Mouse (Mus musculus) right cerebral cortex, adult 18-20 months (tissue): ENCODE measurements at regions not wholly inside any gene's neighbourhood (a gene's known extent, or its start where the extent isn't known, plus 50 kb on each side); places are given as distances from the start of the nearest gene placed in this dataset.

Experiments used
- DNase-seq: peaks from one replicate; pipeline ENCODE4 v3.0.0; 2022; ENCODE audit warnings: mixed read lengths

- DNase-seq = no peak
Observed at GRCm38 (mm10) chr12:27471557-27471956, 129.2 kb upstream of the Sox11 start.

DNA sequence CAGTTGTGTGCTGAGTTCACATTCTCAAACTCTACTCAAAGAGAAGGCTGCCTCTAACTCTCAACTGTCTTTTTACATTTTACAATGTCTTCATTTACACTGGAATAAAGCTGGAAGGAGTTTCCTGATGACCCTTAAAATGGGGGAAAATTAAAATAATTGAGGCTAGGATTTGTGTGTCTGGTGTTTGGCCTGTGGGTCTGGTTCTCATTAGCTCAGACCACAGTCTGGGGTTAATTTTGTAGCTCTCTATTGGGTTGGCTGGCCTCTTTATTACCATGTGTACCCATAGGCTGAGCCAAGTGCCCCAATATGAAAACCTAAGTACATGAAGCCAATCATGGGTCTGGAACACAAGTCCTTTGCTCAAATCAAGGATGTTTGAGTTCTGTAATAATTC, 128.0 kb upstream of the Sox11 start:
- DNase-seq = no peak

GRCm38 (mm10) chr12:27468782-27469181, 126.4 kb upstream of the Sox11 start:
- DNase-seq = no peak

DNA sequence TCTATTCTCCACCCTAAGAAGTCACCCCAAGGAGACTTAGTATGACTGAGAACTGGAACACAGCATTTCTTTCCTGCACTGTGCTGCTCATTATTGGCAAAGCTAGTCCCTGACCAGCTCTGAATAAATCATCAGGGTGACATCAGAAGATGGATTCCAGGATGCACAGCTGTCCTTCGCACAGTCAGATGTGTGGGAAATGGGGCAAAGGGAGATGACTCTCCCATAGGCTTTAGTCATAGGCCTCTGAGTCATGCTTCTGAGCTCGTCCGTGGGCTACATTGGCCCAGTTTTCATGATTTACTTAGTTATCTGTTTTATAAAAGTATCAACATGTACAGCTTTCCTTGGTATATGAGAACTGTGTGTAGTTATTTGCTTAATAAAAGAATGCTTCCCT, 125.8 kb upstream of the Sox11 start:
- peak; percentile 29 for DNase-seq

GRCm38 (mm10) chr12:27465499-27466150, 123.3 kb upstream of the Sox11 start:
- DNase-seq = no peak

GRCm38 (mm10) chr12:27458674-27459073, 116.3 kb upstream of the Sox11 start:
- no peak for DNase-seq

GRCm38 (mm10) chr12:27437661-27438345, 95.4 kb upstream of the Sox11 start:
- DNase-seq = no peak

DNA sequence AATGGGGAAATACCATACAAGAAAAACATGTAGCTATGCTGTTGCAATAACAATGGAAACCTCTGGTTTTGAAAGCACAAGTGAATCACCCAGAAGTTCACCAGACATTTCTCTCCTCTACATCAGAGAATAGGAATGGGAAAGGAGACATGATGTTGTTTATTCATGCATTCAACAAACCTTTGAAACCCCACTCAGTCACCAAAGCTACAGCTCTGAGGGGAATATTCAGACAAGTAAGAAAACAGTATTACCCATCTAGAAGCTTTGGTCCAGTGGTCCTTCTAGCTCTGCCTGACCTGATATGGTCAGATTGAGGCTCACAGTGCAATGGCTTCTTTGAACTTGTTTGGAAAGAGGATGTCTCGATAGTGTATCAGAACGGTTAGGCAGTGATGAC, 89.0 kb upstream of the Sox11 start:
- no peak for DNase-seq

- DNase-seq = peak; percentile 39
Observed at GRCm38 (mm10) chr12:27417387-27418009, 75.1 kb upstream of the Sox11 start.

GRCm38 (mm10) chr12:27410555-27410954, 68.2 kb upstream of the Sox11 start:
- no peak for DNase-seq

- no peak for DNase-seq
Observed at GRCm38 (mm10) chr12:27408440-27408839, 66.1 kb upstream of the Sox11 start.

DNA sequence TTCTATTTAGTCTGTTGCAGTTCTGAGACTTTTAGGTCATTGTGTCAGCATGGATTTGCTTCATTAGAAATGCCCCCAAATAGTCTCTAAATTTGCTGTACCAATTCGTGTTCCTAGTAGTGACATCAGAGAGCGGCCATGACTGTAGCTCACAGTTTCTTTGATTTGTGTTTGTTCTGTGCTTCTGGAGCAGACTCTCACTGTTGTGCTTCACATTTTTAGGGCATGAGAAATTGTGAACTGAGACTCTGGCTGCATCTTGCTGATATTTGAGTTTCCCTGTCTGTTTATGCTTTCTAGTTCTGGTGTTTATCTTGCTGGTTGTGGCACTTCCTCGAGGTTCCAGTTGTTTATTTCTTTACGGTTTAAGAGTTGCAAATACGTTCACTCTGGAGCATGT, 57.0 kb upstream of the Sox11 start:
- DNase-seq = no peak
